Mouse (Mus musculus) heart, embryonic 13.5 days (tissue): Measurements from ENCODE around the gene Tmem217. TPM values are rescaled to one million over a fixed set of nuclear protein-coding genes. Genes with fewer than 3 reads are reported as not detected.
"Not testable (repeated sequence)": the region's sequence is repeated elsewhere in the genome, so short reads cannot be mapped to it uniquely, and the experiment has no call there.

Source experiments
- ATAC-seq: fragments of 200-750 bp; cut with Nextera tagmentation; 2 replicates; pipeline ENCODE4 v1.8.0; 2017; ENCODE audit warnings: moderate TSS enrichment; ENCODE audit not compliant: insufficient number of reproducible peaks, low FRiP score, low TSS enrichment; ENCODE audit errors: extremely low read depth
- H3K27ac ChIP-seq: fragments of 300-500 bp; sonication (generic); replicated peaks from 2 replicates; pipeline ENCODE4 v1.5.1; 2015; ENCODE audit warnings: moderate library complexity, mild to moderate bottlenecking, inconsistent platforms
- H3K27me3 ChIP-seq: fragments of 300-500 bp; sonication (generic); replicated peaks from 2 replicates; pipeline ENCODE4 v1.6.1; 2015; ENCODE audit warnings: mild to moderate bottlenecking, inconsistent platforms
- H3K36me3 ChIP-seq: fragments of 300-500 bp; sonication (generic); 2 replicates; pipeline ENCODE4 v1.6.1; 2015; ENCODE audit warnings: mild to moderate bottlenecking, inconsistent platforms
- H3K4me1 ChIP-seq: fragments of 300-500 bp; sonication (generic); 2 replicates; pipeline ENCODE4 v1.6.1; 2015; ENCODE audit warnings: inconsistent platforms
- H3K4me2 ChIP-seq: fragments of 300-500 bp; sonication (generic); 2 replicates; pipeline ENCODE4 v1.6.1; 2015; ENCODE audit warnings: inconsistent platforms, mild to moderate bottlenecking, moderate library complexity
- H3K4me3 ChIP-seq: fragments of 300-500 bp; sonication (generic); 2 replicates; pipeline ENCODE4 v1.5.1; 2015; ENCODE audit warnings: moderate library complexity, mild to moderate bottlenecking, inconsistent platforms
- H3K9ac ChIP-seq: fragments of 300-500 bp; sonication (generic); 2 replicates; pipeline ENCODE4 v1.6.1; 2015; ENCODE audit warnings: inconsistent platforms, mild to moderate bottlenecking, moderate library complexity
- H3K9me3 ChIP-seq: fragments of 300-500 bp; sonication (generic); 2 replicates; pipeline ENCODE4 v1.6.1; 2016; ENCODE audit warnings: inconsistent platforms
- WGBS: fragments of 180-500 bp; shearing (Covaris S2); methylation state at CpG from one replicate; pipeline ENCODE4 v1.1.7; 2015; ENCODE audit warnings: mixed read lengths; 5-methylcytosine and 5-hydroxymethylcytosine counted together
- polyA plus RNA-seq: library from polyadenylated mRNA; unstranded; fragments of >200 nt; fragmentation: Nextera tagmentation; extraction: Ambion mirVana; gene quantifications from 2 replicates; pipeline ENCODE4 v1.2.1, GENCODE M21; 2015

Tmem217 gene
- polyA plus RNA-seq, 1 experiment from 2014 or later, result 0.59 TPM

GRCm38 (mm10) chr17:29502005-29502668, 50.0 kb downstream of the Tmem217 start:
- Histone ChIP-seq H3K4me3 (peak overlapping the region; percentile 31; the same call in 1 of the 2 replicates), H3K27ac (peak overlapping the region; percentile 6; the same call in 1 of the 2 replicates), H3K9ac (peak overlapping the region; percentile 58; the same call in 1 of the 2 replicates), H3K27me3 (no peaks in the 10 kb centered on the region), H3K9me3 (peaks cover 5% of the 10 kb centered on the region), H3K36me3 (no peaks in the 10 kb centered on the region), H3K4me1 (peaks cover 22% of the 10 kb centered on the region), H3K4me2 (peak overlapping the region; percentile 66)
- 67% methylated on average over 7 of the region's 7 CpGs for WGBS
- ATAC-seq, result no peak

GRCm38 (mm10) chr17:29500802-29501469, 51.2 kb downstream of the Tmem217 start:
- ATAC-seq, result 0 out of 2 replicates have a peak, but pooled peaks have one; percentile 19
- Histone ChIP-seq H3K9me3 (peaks cover 5% of the 10 kb centered on the region), H3K4me3 (no peak overlapping the region), H3K4me1 (peaks cover 22% of the 10 kb centered on the region), H3K27me3 (no peaks in the 10 kb centered on the region), H3K9ac (no peak overlapping the region), H3K27ac (no peak overlapping the region), H3K36me3 (no peaks in the 10 kb centered on the region; the same call in none of the 2 replicates), H3K4me2 (peak overlapping the region; percentile 24)
- WGBS, result 68% methylated on average over 17 of the region's 17 CpGs

- Histone ChIP-seq H3K4me3 (peak overlapping the region; percentile 4; the same call in 1 of the 2 replicates), H3K36me3 (no peaks in the 10 kb centered on the region; the same call in none of the 2 replicates), H3K9ac (no peak overlapping the region), H3K4me1 (peaks cover 22% of the 10 kb centered on the region), H3K4me2 (peak overlapping the region; percentile 24), H3K27me3 (no peaks in the 10 kb centered on the region), H3K9me3 (peaks cover 5% of the 10 kb centered on the region), H3K27ac (no peak overlapping the region; the same call in 1 of the 2 replicates)
- no peak for ATAC-seq
- 60% methylated on average over 7 of the region's 7 CpGs for WGBS
These were observed 51.9 kb downstream of the Tmem217 start for GRCm38 (mm10) chr17:29500243-29500740.

GRCm38 (mm10) chr17:29499511-29499910, 52.7 kb downstream of the Tmem217 start:
- no peak for ATAC-seq
- Histone ChIP-seq H3K4me1 (peaks cover 23% of the 10 kb centered on the region), H3K36me3 (peaks cover 7% of the 10 kb centered on the region), H3K9me3 (peaks cover 5% of the 10 kb centered on the region), H3K4me2 (peak overlapping the region; percentile 24), H3K4me3 (no peak overlapping the region), H3K9ac (no peak overlapping the region), H3K27me3 (no peaks in the 10 kb centered on the region), H3K27ac (no peak overlapping the region)
- WGBS, result 68% methylated on average over 6 of the region's 6 CpGs

- H3K9me3 ChIP-seq, H3K4me3 ChIP-seq, H3K4me2 ChIP-seq, H3K27ac ChIP-seq, H3K27me3 ChIP-seq, H3K9ac ChIP-seq, ATAC-seq: not testable (repeated sequence)
- Histone ChIP-seq H3K4me1 (peaks cover 25% of the 10 kb centered on the region), H3K36me3 (peaks cover 12% of the 10 kb centered on the region)
- 79% methylated on average over 2 of the region's 2 CpGs for WGBS
These were observed 53.2 kb downstream of the Tmem217 start for GRCm38 (mm10) chr17:29498952-29499351.

- WGBS, result 43% methylated on average over 4 of the region's 4 CpGs
- H3K9ac ChIP-seq, result peak overlapping the region; percentile 47
- peaks cover 22% of the 10 kb centered on the region for H3K36me3 ChIP-seq
- no peaks in the 10 kb centered on the region for H3K9me3 ChIP-seq
- H3K4me3 ChIP-seq, result no peak overlapping the region
- H3K4me1 ChIP-seq, result peaks cover 29% of the 10 kb centered on the region
- H3K27me3 ChIP-seq, result no peaks in the 10 kb centered on the region
- peak overlapping the region; percentile 54 for H3K27ac ChIP-seq
- H3K4me2 ChIP-seq, result peak overlapping the region; percentile 24
- ATAC-seq, result no peak
These were observed 54.2 kb downstream of the Tmem217 start for GRCm38 (mm10) chr17:29498028-29498427.

- H3K4me1 ChIP-seq, result peaks cover 26% of the 10 kb centered on the region
- H3K9me3 ChIP-seq, ATAC-seq, H3K27me3 ChIP-seq, H3K9ac ChIP-seq, H3K27ac ChIP-seq, H3K4me3 ChIP-seq: not testable (repeated sequence)
- H3K36me3 ChIP-seq, result peaks cover 22% of the 10 kb centered on the region
- 61% methylated on average over 1 of the region's 1 CpGs for WGBS
- 0 out of 2 replicates have a peak overlapping the region, but pooled peaks have one; percentile 14 for H3K4me2 ChIP-seq
These were observed 54.7 kb downstream of the Tmem217 start for GRCm38 (mm10) chr17:29497481-29497880.

GRCm38 (mm10) chr17:29497071-29497354, 55.2 kb downstream of the Tmem217 start:
- H3K36me3 ChIP-seq, result peaks cover 22% of the 10 kb centered on the region
- 93% methylated on average over 3 of the region's 3 CpGs for WGBS
- H3K9ac ChIP-seq, result no peak overlapping the region
- no peaks in the 10 kb centered on the region for H3K9me3 ChIP-seq
- H3K4me2 ChIP-seq, result peak overlapping the region; percentile 14; the same call in 1 of the 2 replicates
- H3K27me3 ChIP-seq, result no peaks in the 10 kb centered on the region
- no peak overlapping the region for H3K27ac ChIP-seq
- H3K4me3 ChIP-seq, result no peak overlapping the region; the same call in 1 of the 2 replicates
- H3K4me1 ChIP-seq, result peaks cover 21% of the 10 kb centered on the region
- no peak for ATAC-seq

- ATAC-seq, result no peak
- Histone ChIP-seq H3K4me2 (peak overlapping the region; percentile 14; the same call in 1 of the 2 replicates), H3K9me3 (no peaks in the 10 kb centered on the region), H3K4me3 (peak overlapping the region; percentile 16; the same call in 1 of the 2 replicates), H3K4me1 (peaks cover 21% of the 10 kb centered on the region), H3K27me3 (no peaks in the 10 kb centered on the region), H3K36me3 (peaks cover 22% of the 10 kb centered on the region), H3K9ac (no peak overlapping the region), H3K27ac (no peak overlapping the region; the same call in 1 of the 2 replicates)
- WGBS, result 69% methylated on average over 6 of the region's 6 CpGs
These were observed 55.7 kb downstream of the Tmem217 start for GRCm38 (mm10) chr17:29496211-29497070.

- WGBS, result 59% methylated on average over 7 of the region's 8 CpGs
- Histone ChIP-seq H3K4me1 (peaks cover 21% of the 10 kb centered on the region), H3K4me2 (peak overlapping the region; percentile 87), H3K9ac (peak overlapping the region; percentile 56), H3K4me3 (peak overlapping the region; percentile 87), H3K27me3 (no peaks in the 10 kb centered on the region), H3K27ac (peak overlapping the region; percentile 97; the same call in 1 of the 2 replicates), H3K9me3 (no peaks in the 10 kb centered on the region), H3K36me3 (peaks cover 22% of the 10 kb centered on the region)
- ATAC-seq, result no peak
These were observed 57.5 kb downstream of the Tmem217 start for GRCm38 (mm10) chr17:29494732-29495076.
